Mouse (Mus musculus) liver, postnatal 0 days (tissue): ENCODE data around the gene Acot2. TPM values are rescaled to one million over a fixed set of nuclear protein-coding genes. Genes with fewer than 3 reads are reported as not detected.
"Not testable (repeated sequence)": the region's sequence is repeated elsewhere in the genome, so short reads cannot be mapped to it uniquely, and the experiment has no call there.

Source experiments
- ATAC-seq: fragments of 200-750 bp; cut with Nextera tagmentation; 2 replicates; pipeline ENCODE4 v1.8.0; 2017; ENCODE audit warnings: mild to moderate bottlenecking, moderate library complexity
- DNase-seq: peaks from one replicate; pipeline ENCODE4 v3.0.0-alpha.2; 2016
- H3K27ac ChIP-seq: fragments of 300-500 bp; sonication (generic); 2 replicates; pipeline ENCODE4 v1.5.1; 2014; ENCODE audit warnings: antibody characterized with exemption, moderate library complexity, mild to moderate bottlenecking, low read depth
- H3K27me3 ChIP-seq: fragments of 300-500 bp; sonication (generic); 2 replicates; pipeline ENCODE4 v1.6.1; 2014; ENCODE audit warnings: low read length, control low read depth, mixed read lengths; ENCODE audit not compliant: insufficient read depth
- H3K36me3 ChIP-seq: fragments of 300-500 bp; sonication (generic); replicated peaks from 2 replicates; pipeline ENCODE4 v1.6.1; 2014; ENCODE audit warnings: mild to moderate bottlenecking, control low read depth, low read length, moderate library complexity, mixed read lengths; ENCODE audit not compliant: insufficient read depth
- H3K4me1 ChIP-seq: fragments of 300-500 bp; sonication (generic); 2 replicates; pipeline ENCODE4 v1.6.1; 2014; ENCODE audit warnings: antibody characterized with exemption, mild to moderate bottlenecking, control low read depth; ENCODE audit not compliant: insufficient read depth
- H3K4me2 ChIP-seq: fragments of 300-500 bp; sonication (generic); 2 replicates; pipeline ENCODE4 v1.6.1; 2014; ENCODE audit warnings: low read depth, mild to moderate bottlenecking, low read length, moderate library complexity, mixed read lengths
- H3K4me3 ChIP-seq: fragments of 300-500 bp; sonication (generic); 2 replicates; pipeline ENCODE4 v1.5.1; 2014; ENCODE audit warnings: low read depth, low read length
- H3K9ac ChIP-seq: fragments of 300-500 bp; sonication (generic); replicated peaks from 2 replicates; pipeline ENCODE4 v1.6.1; 2014; ENCODE audit warnings: mild to moderate bottlenecking, moderate library complexity
- H3K9me3 ChIP-seq: fragments of 300-500 bp; sonication (generic); 2 replicates; pipeline ENCODE4 v1.6.1; 2016; ENCODE audit warnings: mild to moderate bottlenecking, control low read depth, low read length, mixed read lengths
- CTCF ChIP-seq: sonication (generic); IDR thresholded peaks from 2 replicates; pipeline ENCODE4 v1.5.1; 2016; ENCODE audit warnings: antibody characterized with exemption, low read depth
- EP300 ChIP-seq: IDR thresholded peaks from 2 replicates; pipeline ENCODE4 v1.6.1; 2016; ENCODE audit warnings: antibody characterized with exemption, low read depth, mild to moderate bottlenecking
- WGBS: fragments of 180-500 bp; shearing (Covaris S2); extraction: QIAGEN DNeasy Blood & Tissue Kit; methylation state at CpG from one replicate; pipeline ENCODE4 v1.1.7; 2014; ENCODE audit not compliant: insufficient replicate concordance; 5-methylcytosine and 5-hydroxymethylcytosine counted together
- polyA plus RNA-seq: library from polyadenylated mRNA; unstranded; fragments of >200 nt; fragmentation: Nextera tagmentation; extraction: Ambion mirVana; gene quantifications from 2 replicates; pipeline ENCODE4 v1.2.1, GENCODE M21; 2015

Gene Acot2
- polyA plus RNA-seq, 1 experiment from 2014 or later = 39.4 TPM

DNA sequence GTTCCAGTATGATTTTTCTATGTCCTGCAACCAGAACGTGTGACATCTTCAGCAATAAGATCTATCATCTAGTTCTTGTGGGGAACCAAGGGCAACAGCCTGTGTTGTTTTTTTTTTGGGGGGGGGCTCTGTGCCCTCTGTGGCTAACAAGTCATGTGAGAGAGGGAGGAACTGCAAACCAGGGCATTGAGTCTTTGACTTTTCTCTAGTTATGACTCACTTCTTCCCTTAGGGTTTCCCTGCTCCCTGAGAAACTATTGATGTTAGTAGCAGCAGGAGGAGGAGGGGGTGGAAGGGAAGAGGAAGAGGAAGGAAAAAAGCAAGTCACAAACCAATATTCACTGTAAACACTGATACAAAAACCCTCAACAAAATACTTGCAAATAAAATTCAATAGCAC is 16.2 kb downstream of the Acot2 start:
- WGBS = 73% methylated on average over 1 of the region's 1 CpGs
- ATAC-seq = no peak
- H3K9me3 ChIP-seq = no peaks in the 10 kb centered on the region; the same call in 1 of the 2 replicates

DNA sequence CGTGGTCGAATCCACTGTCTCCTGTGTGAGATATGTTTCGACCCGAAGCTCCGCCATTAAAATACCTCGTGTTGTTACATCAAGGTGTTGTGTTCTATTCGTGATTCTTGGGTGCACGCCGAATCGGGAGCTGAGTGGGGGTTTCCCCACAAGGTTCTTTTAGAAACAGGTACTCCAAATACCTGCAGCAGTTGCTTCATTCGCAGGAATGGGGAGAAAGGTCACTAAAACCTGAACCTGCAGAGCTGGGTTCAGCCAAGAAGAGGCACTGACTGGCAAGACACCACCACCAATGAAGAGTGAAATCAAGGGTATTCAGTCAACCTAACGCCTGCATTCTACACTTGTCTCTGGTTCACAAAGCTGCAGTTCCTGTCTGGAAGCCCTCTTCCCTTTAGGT is 20.6 kb downstream of the Acot2 start:
- Histone ChIP-seq H3K4me1 (peaks cover 13% of the 10 kb centered on the region), H3K9ac (no peak overlapping the region; the same call in 1 of the 2 replicates), H3K27me3 (no peaks in the 10 kb centered on the region), H3K36me3 (no peaks in the 10 kb centered on the region), H3K4me2 (no peak overlapping the region), H3K27ac (no peak overlapping the region), H3K4me3 (no peak overlapping the region), H3K9me3 (no peaks in the 10 kb centered on the region)
- WGBS = 73% methylated on average over 11 of the region's 12 CpGs
- peak; percentile 26 for DNase-seq
- ATAC-seq = peak; percentile 20; the same call in 1 of the 2 replicates
- TF ChIP-seq CTCF = no peak

More for the DNA sequence above, 16.2 kb downstream of the Acot2 start:
- Histone ChIP-seq H3K4me3 (no peak overlapping the region), H3K4me1 (peaks cover 8% of the 10 kb centered on the region), H3K27me3 (no peaks in the 10 kb centered on the region), H3K9ac (no peak overlapping the region), H3K36me3 (no peaks in the 10 kb centered on the region), H3K27ac (no peak overlapping the region), H3K4me2 (no peak overlapping the region)
- no peak for DNase-seq
- TF ChIP-seq CTCF (no peak), EP300 (no peak)

DNA sequence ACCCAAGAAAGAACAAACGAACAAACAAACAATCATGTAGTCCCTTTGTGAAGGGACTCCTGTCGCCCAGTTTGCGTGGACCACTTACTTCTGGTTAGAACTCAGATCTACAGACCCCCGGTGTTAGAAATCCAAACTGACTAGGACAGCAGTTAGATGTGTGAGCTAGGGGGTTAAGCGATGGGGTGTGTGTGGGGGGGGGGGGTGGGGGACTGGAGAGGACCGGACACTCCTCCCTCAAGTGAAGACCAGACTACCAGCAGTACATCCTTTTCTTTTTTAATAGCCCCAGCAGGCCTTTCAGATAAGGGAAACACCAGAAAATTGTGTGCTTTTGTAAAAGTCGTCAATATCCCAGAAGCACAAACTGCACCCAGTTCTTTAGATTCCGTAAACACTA is 21.1 kb downstream of the Acot2 start:
- Histone ChIP-seq H3K27me3 (no peaks in the 10 kb centered on the region), H3K9me3 (no peaks in the 10 kb centered on the region), H3K9ac (no peak overlapping the region; the same call in 1 of the 2 replicates), H3K27ac (no peak overlapping the region), H3K4me1 (peaks cover 13% of the 10 kb centered on the region), H3K36me3 (no peaks in the 10 kb centered on the region), H3K4me2 (peak overlapping the region; percentile 66; the same call in 1 of the 2 replicates), H3K4me3 (peak overlapping the region; percentile 41; the same call in 1 of the 2 replicates)
- ATAC-seq (no peak), DNase-seq (no peak)
- TF ChIP-seq EP300 (no peak), CTCF (no peak)
- WGBS = 57% methylated on average over 8 of the region's 8 CpGs

DNA sequence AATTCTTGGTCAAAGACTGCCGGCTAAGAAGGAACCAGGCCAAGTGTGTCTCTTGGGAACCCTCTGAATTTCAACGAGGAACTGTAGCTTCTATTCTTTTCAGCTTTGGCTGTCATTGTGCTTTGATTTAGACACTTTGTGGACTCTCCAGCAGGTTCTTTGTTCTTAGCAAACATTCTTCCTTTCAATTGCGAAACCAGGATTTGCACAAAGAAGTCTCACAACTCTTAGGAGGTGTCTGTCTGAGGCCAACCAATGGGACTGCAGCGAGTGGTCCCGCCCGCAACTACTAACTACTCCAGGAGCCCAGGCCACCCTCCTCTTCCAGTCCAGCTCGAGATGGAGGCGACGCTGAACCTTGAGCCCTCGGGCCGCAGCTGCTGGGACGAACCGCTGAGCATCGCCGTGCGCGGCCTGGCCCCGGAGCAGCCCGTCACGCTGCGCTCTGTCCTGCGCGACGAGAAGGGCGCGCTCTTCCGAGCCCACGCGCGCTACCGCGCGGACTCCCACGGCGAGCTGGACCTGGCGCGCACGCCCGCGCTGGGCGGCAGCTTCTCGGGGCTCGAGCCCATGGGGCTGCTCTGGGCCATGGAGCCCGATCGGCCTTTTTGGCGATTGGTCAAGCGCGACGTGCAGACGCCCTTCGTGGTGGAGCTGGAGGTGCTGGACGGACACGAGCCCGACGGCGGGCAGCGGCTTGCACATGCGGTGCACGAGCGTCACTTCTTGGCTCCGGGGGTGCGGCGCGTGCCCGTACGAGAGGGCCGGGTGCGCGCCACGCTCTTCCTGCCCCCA is 21.7 kb downstream of the Acot2 start, which contains the start of gene Acot1:
Acot1 (plus strand) TSS at position 320 of the 795 bp plus-strand sequence.
- not testable (repeated sequence) for H3K9me3 ChIP-seq, H3K36me3 ChIP-seq, H3K27me3 ChIP-seq
- 1% methylated on average over 55 of the region's 70 CpGs for WGBS
- Histone ChIP-seq H3K4me3 (peak within 1 kb of the TSS; percentile 41), H3K9ac (peak within 1 kb of the TSS; percentile 23), H3K4me1 (peaks cover 13% of the 10 kb centered on the region), H3K4me2 (peak within 1 kb of the TSS; percentile 66), H3K27ac (0 out of 2 replicates have a peak within 1 kb of the TSS, but pooled peaks have one; percentile 0)
- ATAC-seq (peak; percentile 75), DNase-seq (peak; percentile 60)

- no peaks in the 10 kb centered on the region for H3K36me3 ChIP-seq
- no peaks in the 10 kb centered on the region for H3K27me3 ChIP-seq
- H3K4me1 ChIP-seq = peaks cover 13% of the 10 kb centered on the region
- H3K9ac ChIP-seq = no peak overlapping the region
- H3K27ac ChIP-seq = no peak overlapping the region
- peak overlapping the region; percentile 41; the same call in 1 of the 2 replicates for H3K4me3 ChIP-seq
- H3K9me3 ChIP-seq = no peaks in the 10 kb centered on the region
- ATAC-seq (no peak), DNase-seq (no peak)
- TF ChIP-seq CTCF = no peak
- no peak for TF ChIP-seq EP300
- H3K4me2 ChIP-seq = peak overlapping the region; percentile 66
- 66% methylated on average over 3 of the region's 3 CpGs for WGBS
Measured at GRCm38 (mm10) chr12:84010201-84010600, 22.5 kb downstream of the Acot2 start.

GRCm38 (mm10) chr12:84011251-84012040 is 23.8 kb downstream of the Acot2 start:
- TF ChIP-seq CTCF (no peak), EP300 (no peak)
- Histone ChIP-seq H3K4me3 (no peak overlapping the region), H3K9ac (no peak overlapping the region), H3K9me3 (no peaks in the 10 kb centered on the region), H3K36me3 (no peaks in the 10 kb centered on the region), H3K27ac (no peak overlapping the region), H3K27me3 (no peaks in the 10 kb centered on the region), H3K4me2 (peak overlapping the region; percentile 9; the same call in 1 of the 2 replicates), H3K4me1 (peaks cover 13% of the 10 kb centered on the region)
- ATAC-seq (peak; percentile 60), DNase-seq (peak; percentile 62)
- 59% methylated on average over 12 of the region's 12 CpGs for WGBS
